Mouse (Mus musculus): ENCODE data around the gene Cul3.

- TF ChIP-seq CTCF (IDR thresholded peaks at IDR 0.05; ENCODE audit: low read depth), result no peak
- no peak for TF ChIP-seq EP300 (optimal IDR thresholded peaks at IDR 0.05)
Observed at GRCm38 (mm10) chr1:80381302-80381701, 41.0 kb upstream of the Cul3 start.
